Mouse (Mus musculus) megakaryocyte, embryonic 14.5 days (primary cell): ENCODE results near the gene Htra2.

Source experiments
- FLI1 ChIP-seq: IDR thresholded peaks from 2 replicates; pipeline ENCODE4 v1.6.1; 2012; ENCODE audit warnings: low read length, inconsistent platforms, mixed read lengths
- GATA1 ChIP-seq: IDR thresholded peaks from 3 replicates; pipeline ENCODE4 v1.6.1; 2012; ENCODE audit warnings: mixed read lengths, low read length, inconsistent platforms, borderline replicate concordance

- TF ChIP-seq GATA1 = no peak
- TF ChIP-seq FLI1 = no peak
Measured at GRCm38 (mm10) chr6:83054074-83054851, 810 bp downstream of the Htra2 start, which contains the start of gene Aup1.
